Mouse (Mus musculus) frontal cortex, postnatal 36 days (tissue): ENCODE measurements around the gene Cptp.

Source experiments
- DNase-seq, 2 experiments: peaks; one replicate each; pipeline ENCODE4 v3.0.0; 2022; ENCODE audit warnings: low spot score in 2 of 2

The Cptp gene

GRCm38 (mm10) chr4:155841651-155842270 is 27.5 kb downstream of the Cptp start:
- no peak for DNase-seq

GRCm38 (mm10) chr4:155841003-155841454 is 28.2 kb downstream of the Cptp start:
- peak in 1 of 2 experiments; percentile 33 for DNase-seq

GRCm38 (mm10) chr4:155840076-155841002 is 28.9 kb downstream of the Cptp start:
- no peak for DNase-seq

- DNase-seq = no peak
Observed at GRCm38 (mm10) chr4:155839483-155839910, 29.7 kb downstream of the Cptp start, which contains the start of gene Mxra8. Mxra8 (plus strand) TSS chr4:155839680.

- no peak for DNase-seq
Observed at GRCm38 (mm10) chr4:155838187-155839153, 30.8 kb downstream of the Cptp start.

GRCm38 (mm10) chr4:155837404-155838010 is 31.7 kb downstream of the Cptp start:
- DNase-seq = no peak

- peak; percentile 73 to 81 for DNase-seq
Observed at GRCm38 (mm10) chr4:155833836-155834235, 35.4 kb downstream of the Cptp start.

GRCm38 (mm10) chr4:155833234-155833633 is 36.0 kb downstream of the Cptp start:
- no peak for DNase-seq

GRCm38 (mm10) chr4:155832321-155832720 is 36.9 kb downstream of the Cptp start:
- no peak for DNase-seq

- peak in 1 of 2 experiments; percentile 10 for DNase-seq
Observed at GRCm38 (mm10) chr4:155831831-155832230, 37.4 kb downstream of the Cptp start.

GRCm38 (mm10) chr4:155831205-155831766 is 38.0 kb downstream of the Cptp start, which contains the start of gene Aurkaip1:
Aurkaip1 (plus strand) TSS chr4:155831272.
- peak; percentile 93 to 95 for DNase-seq

- no peak for DNase-seq
Observed at GRCm38 (mm10) chr4:155830596-155830995, 38.6 kb downstream of the Cptp start.

- no peak for DNase-seq
Observed at GRCm38 (mm10) chr4:155829866-155830265, 39.4 kb downstream of the Cptp start.

- DNase-seq = no peak
Observed at GRCm38 (mm10) chr4:155823443-155823842, 45.8 kb downstream of the Cptp start.

GRCm38 (mm10) chr4:155821025-155821424 is 48.2 kb downstream of the Cptp start:
- no peak for DNase-seq

GRCm38 (mm10) chr4:155817533-155817932 is 51.7 kb downstream of the Cptp start:
- no peak for DNase-seq
